Mouse (Mus musculus) erythroblast, embryonic 14.5 days (primary cell): ENCODE data around the gene Slc26a9.

ENCODE experiments used
- GATA1 ChIP-seq: IDR thresholded peaks from 2 replicates; pipeline ENCODE4 v1.6.1; 2012; ENCODE audit warnings: low read length, inconsistent platforms, mixed read lengths
- TAL1 ChIP-seq: IDR thresholded peaks from 3 replicates; pipeline ENCODE4 v1.6.1; 2012; ENCODE audit warnings: low read length, inconsistent platforms, mixed read lengths

GRCm38 (mm10) chr1:131699642-131700041 lies 44.2 kb upstream of the Slc26a9 start:
- TF ChIP-seq GATA1 (no peak), TAL1 (no peak)
